Mouse (Mus musculus): Measurements from ENCODE around the gene Arl8a. TPM values are rescaled to one million over a fixed set of nuclear protein-coding genes. Genes with fewer than 3 reads are reported as not detected.
"Not testable (repeated sequence)": the region's sequence is repeated elsewhere in the genome, so short reads cannot be mapped to it uniquely, and the experiment has no call there.

Arl8a gene
- total and polyA plus RNA-seq, 3 experiments = 20.1 to 32.5 (median 21.0) TPM

DNA sequence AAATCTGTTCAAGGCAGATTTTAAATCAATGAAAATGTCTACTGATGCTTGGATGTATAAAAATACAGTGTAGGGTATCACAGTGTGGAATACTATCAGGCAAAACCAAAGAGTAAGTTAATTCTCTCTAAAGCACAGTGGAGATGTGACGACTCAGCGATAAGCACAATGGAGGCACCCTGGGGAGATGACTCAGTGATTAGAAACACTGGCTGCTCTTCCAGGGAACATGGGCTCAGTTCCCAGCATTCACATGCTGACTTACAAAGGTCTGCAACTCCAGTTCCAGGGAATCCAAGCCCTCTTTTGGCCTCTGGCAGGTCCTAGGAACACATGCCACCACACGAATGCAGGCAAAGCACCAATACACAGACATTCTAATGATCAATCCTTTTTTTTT is 41.6 kb downstream of the Arl8a start:
- Histone ChIP-seq H3K27me3 (ENCODE audit: control insufficient read depth, insufficient read depth, low read length) (no peaks in the 10 kb centered on the region), H3K9ac (ENCODE audit: low read depth, low read length) (no peak overlapping the region), H3K36me3 (ENCODE audit: control insufficient read depth, insufficient read depth, low read length) (no peaks in the 10 kb centered on the region), H3K79me2 (replicated peaks; ENCODE audit: control insufficient read depth, insufficient read depth, low read length) (no peaks in the 10 kb centered on the region), H3K4me3 (no peak overlapping the region), H3K27ac (no peak overlapping the region), H3K4me1 (ENCODE audit: control insufficient read depth, insufficient read depth, low read length) (no peaks in the 10 kb centered on the region)
- TF ChIP-seq POLR2A (IDR thresholded peaks at IDR 0.05; ENCODE audit: insufficient read depth, low read depth, low read length) (no peak), EP300 (IDR thresholded peaks at IDR 0.05; ENCODE audit: insufficient read depth, low read depth, low read length) (no peak), CTCF (IDR thresholded peaks at IDR 0.05) (no peak)
- intact Hi-C loops (cut with DNase I) = no loop called here
- DNase-seq = peak; percentile 36 to 57
- 10% methylated on average over 3 of the region's 3 CpGs for WGBS

DNA sequence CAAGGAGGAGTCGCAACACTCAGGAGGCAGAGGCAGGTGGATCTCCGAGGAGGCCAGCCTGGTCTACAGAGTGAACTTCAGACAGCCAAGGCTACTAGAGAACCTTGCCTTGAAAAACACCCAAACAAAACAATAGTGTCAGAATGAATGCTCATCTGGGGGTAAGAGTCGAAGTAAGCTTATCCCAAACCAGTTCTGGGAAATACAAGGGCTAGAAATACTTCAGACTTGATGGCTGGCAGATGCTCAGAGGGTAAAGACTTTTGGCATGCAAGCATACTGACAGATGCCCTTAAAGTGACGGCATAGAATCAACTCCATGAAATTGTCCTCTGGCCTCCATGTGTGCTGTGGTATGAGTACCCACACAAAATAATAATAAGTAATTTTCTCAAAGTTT is 42.6 kb downstream of the Arl8a start:
- Histone ChIP-seq H3K79me2 (replicated peaks; ENCODE audit: control insufficient read depth, insufficient read depth, low read length) (no peaks in the 10 kb centered on the region), H3K9ac (ENCODE audit: low read depth, low read length) (no peak overlapping the region), H3K36me3 (ENCODE audit: control insufficient read depth, insufficient read depth, low read length) (no peaks in the 10 kb centered on the region), H3K4me3 (no peak overlapping the region), H3K27ac (no peak overlapping the region), H3K4me1 (ENCODE audit: control insufficient read depth, insufficient read depth, low read length) (no peaks in the 10 kb centered on the region), H3K27me3 (ENCODE audit: control insufficient read depth, insufficient read depth, low read length) (no peaks in the 10 kb centered on the region)
- 81% methylated on average over 4 of the region's 4 CpGs for WGBS
- intact Hi-C loops (cut with DNase I) = no loop called here
- TF ChIP-seq POLR2A (IDR thresholded peaks at IDR 0.05; ENCODE audit: insufficient read depth, low read depth, low read length) (no peak), CTCF (IDR thresholded peaks at IDR 0.05) (no peak), EP300 (IDR thresholded peaks at IDR 0.05; ENCODE audit: insufficient read depth, low read depth, low read length) (no peak)
- no peak for DNase-seq

DNA sequence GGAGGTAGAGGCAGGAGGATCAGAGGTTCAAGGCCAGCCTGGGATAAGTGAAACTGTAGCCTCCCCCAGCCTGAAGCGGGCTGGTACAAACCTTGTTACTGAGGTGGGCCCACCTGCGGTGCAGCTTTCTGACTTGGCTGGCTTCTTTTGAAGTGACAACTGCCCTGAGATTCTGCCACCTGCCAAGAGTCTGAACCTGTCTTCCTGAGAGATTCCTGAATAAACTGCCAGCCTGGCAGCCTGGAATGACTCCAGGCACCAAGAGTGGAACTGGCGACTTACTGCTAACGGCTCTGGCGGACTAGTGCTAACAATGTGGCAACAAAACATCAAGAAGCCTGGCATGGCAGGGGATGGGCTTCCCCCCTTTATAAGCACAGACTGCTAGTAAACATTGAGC is 47.7 kb downstream of the Arl8a start:
- WGBS = 87% methylated on average over 5 of the region's 5 CpGs
- DNase-seq; H3K36me3 ChIP-seq (ENCODE audit: control insufficient read depth, insufficient read depth, low read length); H3K9ac ChIP-seq (ENCODE audit: low read depth, low read length); H3K79me2 ChIP-seq (replicated peaks; ENCODE audit: control insufficient read depth, insufficient read depth, low read length); intact Hi-C loops (cut with DNase I); H3K27me3 ChIP-seq (ENCODE audit: control insufficient read depth, insufficient read depth, low read length); H3K4me1 ChIP-seq (ENCODE audit: control insufficient read depth, insufficient read depth, low read length); H3K27ac ChIP-seq; H3K4me3 ChIP-seq: not testable (repeated sequence)

DNA sequence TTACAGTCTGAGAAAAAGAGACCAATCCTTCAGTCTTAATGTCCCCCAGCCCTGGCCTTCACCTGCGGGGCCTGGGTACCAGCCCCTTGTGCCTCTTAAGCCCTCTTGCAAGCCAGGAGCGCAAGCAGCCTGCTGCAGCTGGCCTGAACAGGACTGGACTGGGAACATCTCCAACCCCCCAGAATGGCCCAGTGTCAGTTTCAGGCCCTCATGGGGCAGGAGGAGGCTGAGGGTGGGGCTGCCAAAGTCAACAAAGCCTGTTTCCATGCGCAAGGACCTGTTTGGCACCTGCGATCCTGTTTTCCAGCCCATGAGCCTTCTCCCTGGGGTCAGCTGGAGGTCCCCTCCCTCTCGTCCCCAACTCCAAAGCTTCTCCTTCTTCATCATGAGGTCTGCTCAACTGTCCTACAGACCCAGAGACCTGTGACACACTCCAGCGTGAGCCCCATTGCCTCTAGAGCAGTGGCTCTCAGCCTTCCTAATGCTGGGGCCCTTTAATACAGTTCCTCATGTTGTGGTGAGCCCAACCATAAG is 49.4 kb downstream of the Arl8a start:
- Histone ChIP-seq H3K27ac (no peak overlapping the region), H3K36me3 (ENCODE audit: control insufficient read depth, insufficient read depth, low read length) (no peaks in the 10 kb centered on the region), H3K79me2 (replicated peaks; ENCODE audit: control insufficient read depth, insufficient read depth, low read length) (no peaks in the 10 kb centered on the region), H3K27me3 (ENCODE audit: control insufficient read depth, insufficient read depth, low read length) (no peaks in the 10 kb centered on the region), H3K9ac (ENCODE audit: low read depth, low read length) (no peak overlapping the region), H3K4me3 (no peak overlapping the region), H3K4me1 (ENCODE audit: control insufficient read depth, insufficient read depth, low read length) (peaks cover 1% of the 10 kb centered on the region; the same call in 1 of the 2 replicates)
- peak; percentile 61 to 70 for DNase-seq
- intact Hi-C loops (cut with DNase I) = no loop called here
- WGBS = 59% methylated on average over 6 of the region's 6 CpGs
- TF ChIP-seq CTCF (IDR thresholded peaks at IDR 0.05) (no peak), POLR2A (IDR thresholded peaks at IDR 0.05; ENCODE audit: insufficient read depth, low read depth, low read length) (no peak), EP300 (IDR thresholded peaks at IDR 0.05; ENCODE audit: insufficient read depth, low read depth, low read length) (0 out of 2 replicates have a peak, but pooled peaks have one; percentile 12)

DNA sequence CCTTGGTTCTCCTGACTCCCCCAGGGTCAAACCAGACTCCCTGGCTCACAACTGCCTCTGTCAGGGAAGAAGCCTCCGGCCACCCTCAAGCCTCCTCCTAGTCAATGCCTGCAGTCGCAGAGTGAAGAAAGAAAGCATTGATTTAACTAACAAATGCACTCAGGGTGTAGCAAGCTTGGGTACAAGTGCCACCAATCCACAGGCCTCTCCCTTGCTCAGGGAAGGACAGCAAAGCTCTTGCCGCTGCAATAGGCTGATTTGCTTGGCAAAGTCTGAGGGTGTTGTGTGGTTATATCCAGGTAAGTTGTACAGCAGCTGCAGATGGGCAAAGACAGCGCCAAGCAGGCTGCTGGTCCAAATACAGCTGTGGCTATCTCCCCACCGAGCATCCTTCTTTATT is 51.8 kb downstream of the Arl8a start:
- no peak for DNase-seq
- 62% methylated on average over 5 of the region's 5 CpGs for WGBS
- H3K4me1 ChIP-seq (ENCODE audit: control insufficient read depth, insufficient read depth, low read length) = peaks cover 1% of the 10 kb centered on the region; the same call in 1 of the 2 replicates
- no peaks in the 10 kb centered on the region for H3K27me3 ChIP-seq (ENCODE audit: control insufficient read depth, insufficient read depth, low read length)
- no peaks in the 10 kb centered on the region for H3K79me2 ChIP-seq (replicated peaks; ENCODE audit: control insufficient read depth, insufficient read depth, low read length)
- H3K9ac ChIP-seq (ENCODE audit: low read depth, low read length) = no peak overlapping the region
- no peak overlapping the region for H3K27ac ChIP-seq
- H3K36me3 ChIP-seq (ENCODE audit: control insufficient read depth, insufficient read depth, low read length) = no peaks in the 10 kb centered on the region
- intact Hi-C loops (cut with DNase I) = no loop called here
- TF ChIP-seq POLR2A (IDR thresholded peaks at IDR 0.05; ENCODE audit: insufficient read depth, low read depth, low read length) (no peak), CTCF (IDR thresholded peaks at IDR 0.05) (no peak)
- no peak overlapping the region for H3K4me3 ChIP-seq

DNA sequence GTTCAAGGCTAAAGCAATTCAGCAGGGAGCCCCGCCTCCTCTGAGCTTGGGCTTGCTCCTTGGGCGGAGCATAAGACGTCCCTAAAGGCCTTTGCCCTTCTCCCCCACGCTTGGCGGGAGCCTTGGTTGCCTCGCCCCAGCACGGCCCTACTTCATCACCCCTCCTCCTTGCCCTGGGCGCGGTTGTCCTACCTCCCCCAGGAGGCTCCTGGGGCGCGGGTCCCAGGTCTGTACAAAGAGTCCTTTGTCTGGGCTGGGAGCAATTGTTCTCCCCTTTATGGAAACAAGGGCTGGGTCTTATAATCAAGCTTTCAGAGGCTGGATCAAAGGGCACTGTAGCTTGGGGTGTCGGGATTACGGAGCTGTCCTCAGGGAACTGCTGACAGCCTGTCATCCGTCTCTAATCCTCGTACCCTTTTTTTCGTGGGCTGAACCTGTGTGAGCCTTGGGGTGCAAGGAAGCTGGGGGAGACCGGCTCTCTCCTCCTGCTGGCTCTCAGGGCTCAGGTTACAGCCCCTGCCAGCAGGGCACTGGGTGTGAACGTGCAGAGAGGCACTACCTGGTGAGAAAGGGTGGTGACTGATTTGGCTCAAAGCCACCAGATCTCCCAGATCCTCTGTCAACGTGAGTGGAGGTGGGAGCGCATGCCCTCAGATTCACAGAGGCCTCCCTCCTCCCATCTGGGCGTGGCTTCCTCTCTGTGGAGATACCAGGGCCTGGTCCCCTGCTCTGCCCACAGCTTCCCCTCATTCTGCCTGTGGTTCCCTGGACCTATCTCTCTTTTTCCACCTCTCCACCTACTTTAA is 52.6 kb downstream of the Arl8a start:
- TF ChIP-seq CTCF (IDR thresholded peaks at IDR 0.05) (no peak), POLR2A (IDR thresholded peaks at IDR 0.05; ENCODE audit: insufficient read depth, low read depth, low read length) (no peak), EP300 (IDR thresholded peaks at IDR 0.05; ENCODE audit: insufficient read depth, low read depth, low read length) (no peak)
- Histone ChIP-seq H3K27me3 (ENCODE audit: control insufficient read depth, insufficient read depth, low read length) (no peaks in the 10 kb centered on the region), H3K36me3 (ENCODE audit: control insufficient read depth, insufficient read depth, low read length) (no peaks in the 10 kb centered on the region), H3K4me3 (no peak overlapping the region), H3K9ac (ENCODE audit: low read depth, low read length) (no peak overlapping the region), H3K4me1 (ENCODE audit: control insufficient read depth, insufficient read depth, low read length) (peaks cover 1% of the 10 kb centered on the region; the same call in 1 of the 2 replicates), H3K27ac (no peak overlapping the region), H3K79me2 (replicated peaks; ENCODE audit: control insufficient read depth, insufficient read depth, low read length) (no peaks in the 10 kb centered on the region)
- intact Hi-C loops (cut with DNase I) = no loop called here
- WGBS = 17% methylated on average over 21 of the region's 21 CpGs
- peak in 1 of 2 experiments; percentile 28 for DNase-seq
